Mouse (Mus musculus) kidney, adult 2 months (tissue): Measurements from ENCODE around the gene Mef2c. TPM values are rescaled to one million over a fixed set of nuclear protein-coding genes. Genes with fewer than 3 reads are reported as not detected.

Source experiments
- DNase-seq: peaks from one replicate; pipeline ENCODE4 v3.0.0; 2021
- H3K27ac ChIP-seq: fragments of 200-500 bp; 2 replicates; pipeline ENCODE4 v1.5.1; 2012; ENCODE audit warnings: low read depth, low read length, control low read depth, inconsistent platforms; ENCODE audit not compliant: insufficient read depth
- H3K27me3 ChIP-seq: fragments of 200-500 bp; replicated peaks from 2 replicates; pipeline ENCODE4 v1.6.1; 2012; ENCODE audit warnings: mild to moderate bottlenecking, moderate library complexity, low read length, inconsistent platforms; ENCODE audit not compliant: control insufficient read depth, insufficient read depth
- H3K36me3 ChIP-seq: fragments of 200-500 bp; 2 replicates; pipeline ENCODE4 v1.6.1; 2012; ENCODE audit warnings: mild to moderate bottlenecking, moderate library complexity, low read length, inconsistent platforms; ENCODE audit not compliant: control insufficient read depth, insufficient read depth
- H3K4me1 ChIP-seq: fragments of 200-500 bp; 2 replicates; pipeline ENCODE4 v1.6.1; 2011; ENCODE audit warnings: low read length; ENCODE audit not compliant: control insufficient read depth, insufficient read depth
- H3K4me3 ChIP-seq: fragments of 200-500 bp; 2 replicates; pipeline ENCODE4 v1.5.1; 2011; ENCODE audit warnings: mild to moderate bottlenecking, low read depth, low read length, control low read depth; ENCODE audit not compliant: insufficient read depth
- CTCF ChIP-seq: fragments of 200-500 bp; conservative IDR thresholded peaks from 2 replicates; pipeline ENCODE4 v1.5.1; 2011; ENCODE audit warnings: low read depth, mild to moderate bottlenecking, control low read depth, low read length, moderate library complexity, mixed read lengths; ENCODE audit not compliant: insufficient read depth, insufficient read length
- POLR2A ChIP-seq: fragments of 200-500 bp; IDR thresholded peaks from one replicate; pipeline ENCODE4 v1.6.1; 2011; ENCODE audit warnings: low read depth, low read length, control low read depth
- WGBS: fragments of 180-500 bp; shearing (Covaris S2); methylation state at CpG from one replicate; pipeline ENCODE4 v1.1.7; 2018; 5-methylcytosine and 5-hydroxymethylcytosine counted together
- polyA plus RNA-seq: library from polyadenylated mRNA; depleted of rRNA; stranded (reverse); fragments of >200 nt; gene quantifications from 2 replicates; pipeline ENCODE4 v1.2.3, GENCODE M21; 2012

Gene Mef2c
- polyA plus RNA-seq, 1 experiment, result 12.8 TPM

DNA sequence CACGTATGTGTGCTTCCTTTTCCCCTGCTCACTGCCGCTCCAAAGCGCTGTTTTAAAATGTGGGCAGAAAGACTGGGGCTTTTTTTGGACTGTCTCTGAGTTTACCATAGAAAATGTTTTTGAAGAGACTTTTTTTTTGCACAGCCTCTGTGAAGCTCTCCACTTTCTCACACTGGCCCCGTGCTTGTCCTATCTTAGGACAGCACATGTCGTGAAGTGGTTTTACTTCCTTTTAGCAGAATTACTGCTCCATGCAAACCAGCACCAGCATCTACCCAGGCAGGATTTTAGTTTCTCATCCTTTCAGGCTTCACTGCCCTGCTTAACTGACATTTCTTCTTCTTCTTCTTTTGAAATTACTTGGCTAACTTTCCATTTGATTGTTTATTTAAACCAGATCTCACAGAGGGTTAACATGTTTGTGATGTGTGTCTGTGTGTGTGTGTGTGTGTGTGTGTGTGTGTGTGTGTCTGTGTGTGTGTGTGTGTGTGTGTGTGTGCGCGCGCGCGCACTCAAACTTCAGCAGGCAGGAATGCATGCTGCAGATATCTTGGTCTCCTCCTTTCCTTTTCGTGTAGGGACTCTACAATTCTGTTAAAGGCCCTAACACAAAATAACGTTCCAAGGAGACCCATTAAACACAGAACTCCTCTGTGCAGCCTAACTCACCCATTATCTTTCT, 146.1 kb downstream of the Mef2c start:
- no peak for TF ChIP-seq POLR2A
- H3K27me3 ChIP-seq, result no peaks in the 10 kb centered on the region
- H3K4me1 ChIP-seq, result no peaks in the 10 kb centered on the region
- H3K27ac ChIP-seq, result no peak overlapping the region
- no peaks in the 10 kb centered on the region for H3K36me3 ChIP-seq
- no peak for DNase-seq
- H3K4me3 ChIP-seq, result no peak overlapping the region
- 80% methylated on average over 12 of the region's 12 CpGs for WGBS

DNA sequence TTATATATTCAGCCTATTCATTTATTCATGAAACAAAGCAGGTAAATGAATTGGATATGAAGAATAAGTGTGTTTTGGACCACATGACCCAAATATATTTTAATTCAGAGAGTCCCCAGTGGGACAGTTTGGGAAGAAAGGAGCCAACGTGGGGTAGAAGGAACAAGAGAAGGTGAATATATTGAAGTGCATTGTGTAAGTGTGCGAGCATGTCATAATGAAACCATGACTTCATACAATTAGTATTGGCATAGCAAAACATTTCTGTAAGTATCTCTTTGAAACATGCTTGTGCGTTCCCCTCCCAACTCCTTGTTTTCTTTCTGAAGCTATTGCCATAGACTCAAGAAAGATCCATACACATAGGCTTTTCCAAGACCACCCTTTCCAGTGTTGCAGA, 147.0 kb downstream of the Mef2c start:
- DNase-seq, result no peak
- no peaks in the 10 kb centered on the region for H3K4me1 ChIP-seq
- no peaks in the 10 kb centered on the region for H3K27me3 ChIP-seq
- TF ChIP-seq POLR2A, result no peak
- 87% methylated on average over 3 of the region's 3 CpGs for WGBS
- no peaks in the 10 kb centered on the region for H3K36me3 ChIP-seq
- no peak overlapping the region for H3K27ac ChIP-seq
- no peak overlapping the region for H3K4me3 ChIP-seq

GRCm38 (mm10) chr13:83651941-83652548, 148.2 kb downstream of the Mef2c start:
- H3K27ac ChIP-seq, result peak overlapping the region; percentile 16; the same call in 1 of the 2 replicates

DNA sequence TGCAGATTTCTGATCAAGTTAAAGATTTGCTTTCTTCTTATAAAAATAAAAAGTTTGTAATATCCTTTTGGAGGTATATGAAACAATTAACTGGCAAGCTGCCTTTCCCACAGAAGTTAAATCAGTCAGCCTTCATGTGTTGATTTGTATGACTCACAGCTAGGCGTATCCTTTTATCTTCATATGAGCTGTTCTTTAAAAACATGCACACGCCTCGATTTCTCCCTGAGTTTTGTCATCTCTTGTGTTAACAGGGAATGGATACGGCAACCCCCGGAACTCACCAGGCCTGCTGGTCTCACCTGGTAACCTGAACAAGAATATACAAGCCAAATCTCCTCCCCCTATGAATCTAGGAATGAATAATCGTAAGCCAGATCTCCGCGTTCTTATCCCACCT, 148.7 kb downstream of the Mef2c start:
- WGBS, result 86% methylated on average over 8 of the region's 8 CpGs

More at GRCm38 (mm10) chr13:83651941-83652548, 148.2 kb downstream of the Mef2c start:
- no peak overlapping the region for H3K4me3 ChIP-seq
- TF ChIP-seq CTCF (no peak), POLR2A (no peak)
- H3K36me3 ChIP-seq, result no peaks in the 10 kb centered on the region
- no peak for DNase-seq
- WGBS, result 75% methylated on average over 7 of the region's 7 CpGs
- no peaks in the 10 kb centered on the region for H3K27me3 ChIP-seq
- no peaks in the 10 kb centered on the region for H3K4me1 ChIP-seq

DNA sequence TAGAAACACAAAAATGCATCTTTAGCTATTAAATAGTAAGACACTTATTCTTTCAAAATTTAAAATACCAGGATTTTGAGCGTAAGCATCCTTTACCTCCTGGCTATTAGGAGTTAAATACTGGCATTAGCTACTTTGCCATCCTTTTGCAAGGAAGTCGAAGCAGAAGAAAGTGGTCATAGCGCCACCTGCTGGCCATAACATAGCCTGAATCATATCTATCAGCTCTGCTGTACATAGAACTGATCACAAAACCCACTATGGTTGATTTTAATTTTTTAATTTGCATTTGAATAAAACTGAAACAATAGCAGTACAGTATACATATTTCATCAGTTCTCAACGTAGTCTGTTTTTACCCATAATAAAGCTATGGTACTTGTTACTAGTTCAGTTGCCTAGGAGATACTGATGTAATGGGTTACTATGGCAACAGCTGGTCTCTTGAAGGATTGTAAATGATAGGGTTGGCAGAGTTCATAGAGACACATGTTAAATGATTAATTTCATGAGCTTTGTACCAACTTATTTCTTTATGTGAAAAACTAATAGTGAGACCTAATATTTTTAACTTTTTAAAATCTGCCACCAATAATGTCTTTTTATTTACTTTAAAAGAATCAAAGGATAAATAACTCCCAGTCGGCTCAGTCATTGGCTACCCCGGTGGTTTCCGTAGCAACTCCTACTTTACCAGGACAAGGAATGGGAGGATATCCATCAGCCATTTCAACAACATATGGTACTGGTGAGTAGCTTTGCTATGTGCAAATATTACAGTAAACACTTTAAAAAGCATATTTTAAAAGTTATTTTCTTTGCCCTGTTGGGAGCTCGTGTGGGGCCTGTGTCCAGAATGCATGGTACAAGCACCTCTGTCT, 151.3 kb downstream of the Mef2c start:
- no peaks in the 10 kb centered on the region for H3K36me3 ChIP-seq
- DNase-seq, result peak; percentile 79
- TF ChIP-seq CTCF, result peak; percentile 57
- TF ChIP-seq POLR2A, result no peak
- H3K4me1 ChIP-seq, result no peaks in the 10 kb centered on the region
- WGBS, result 41% methylated on average over 8 of the region's 8 CpGs
- no peak overlapping the region for H3K4me3 ChIP-seq
- H3K27ac ChIP-seq, result no peak overlapping the region
- no peaks in the 10 kb centered on the region for H3K27me3 ChIP-seq

More for the DNA sequence above, 148.7 kb downstream of the Mef2c start:
- no peak for DNase-seq
- no peaks in the 10 kb centered on the region for H3K27me3 ChIP-seq
- no peak overlapping the region for H3K4me3 ChIP-seq
- no peaks in the 10 kb centered on the region for H3K4me1 ChIP-seq
- H3K36me3 ChIP-seq, result no peaks in the 10 kb centered on the region
- H3K27ac ChIP-seq, result no peak overlapping the region
- TF ChIP-seq POLR2A (no peak), CTCF (no peak)

DNA sequence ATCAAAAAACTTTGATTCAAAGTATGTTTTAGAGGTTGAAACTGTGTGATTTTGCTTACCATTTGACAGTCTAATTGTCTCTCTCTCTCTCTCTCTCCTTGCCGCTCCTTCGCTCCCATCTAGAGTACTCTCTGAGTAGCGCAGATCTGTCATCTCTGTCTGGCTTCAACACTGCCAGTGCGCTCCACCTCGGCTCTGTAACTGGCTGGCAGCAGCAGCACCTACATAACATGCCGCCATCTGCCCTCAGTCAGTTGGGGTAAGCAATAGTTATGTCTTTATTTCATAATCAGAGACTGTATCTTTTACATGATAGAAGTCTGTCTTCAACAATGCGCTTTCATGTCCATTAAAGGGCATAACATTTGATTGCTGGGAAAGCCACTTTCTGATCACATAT, 152.3 kb downstream of the Mef2c start:
- H3K27ac ChIP-seq, result no peak overlapping the region
- H3K4me3 ChIP-seq, result no peak overlapping the region
- H3K36me3 ChIP-seq, result no peaks in the 10 kb centered on the region
- DNase-seq, result no peak
- no peaks in the 10 kb centered on the region for H3K27me3 ChIP-seq
- no peaks in the 10 kb centered on the region for H3K4me1 ChIP-seq
- 89% methylated on average over 7 of the region's 7 CpGs for WGBS
- TF ChIP-seq POLR2A (no peak), CTCF (no peak)

GRCm38 (mm10) chr13:83656773-83657172, 152.9 kb downstream of the Mef2c start:
- peak; percentile 14 for DNase-seq
- Histone ChIP-seq H3K27ac (no peak overlapping the region), H3K36me3 (no peaks in the 10 kb centered on the region), H3K27me3 (no peaks in the 10 kb centered on the region), H3K4me1 (no peaks in the 10 kb centered on the region), H3K4me3 (no peak overlapping the region)
- TF ChIP-seq POLR2A, result no peak
- no peak for TF ChIP-seq CTCF
- WGBS, result 59% methylated on average over 4 of the region's 4 CpGs
